Mouse (Mus musculus): ENCODE measurements around the gene Ltb4r1.

GRCm38 (mm10) chr14:55721076-55721475, 44.7 kb upstream of the Ltb4r1 start:
- TF ChIP-seq CTCF (IDR thresholded peaks at IDR 0.05; ENCODE audit: low read depth, low read length): no peak
- TF ChIP-seq POLR2A (IDR thresholded peaks at IDR 0.05; ENCODE audit: insufficient read depth, low read length): no peak
